ENCODE assay signal across 10 mouse cellular contexts in genomic region chr16:34329431-34329873, GRCm38 (mm10).
DNase-seq lines count a peak whose midpoint lies in the region; ATAC-seq and TF ChIP-seq lines count a peak whose summit lies in the region.
"Had no signal": no experiment of that assay in that cellular context is flagged by ENCODE, and none has a peak within 500 bp of the region (broad histone marks: within the 10 kb centered on the region; RNA-seq: fewer than 3 reads in every experiment).

No protein-coding gene starts in this region.

- ATAC-seq in heart, embryonic 16.5 days (replicated peaks; ENCODE audit: extremely low read depth, insufficient read depth, low FRiP score) = no peak
- ATAC-seq in midbrain, embryonic 13.5 days = peak; percentile 72
- peak; percentile 71 for ATAC-seq in forebrain, embryonic 15.5 days (replicated peaks)
- ATAC-seq: CD4-positive, CD25-positive, alpha-beta regulatory T cell, adult 4 months had no signal

- H3K27ac ChIP-seq in heart, embryonic 16.5 days (ENCODE audit: low read length) = peak overlapping the region; percentile 30; the same call in 1 of the 2 replicates
- H3K27ac ChIP-seq in heart, adult 2 months = no peak overlapping the region
- H3K27ac ChIP-seq in midbrain, embryonic 13.5 days = peak overlapping the region; percentile 68
- H3K27ac ChIP-seq in midbrain, embryonic 10.5 days (replicated peaks) = no peak overlapping the region
- H3K27ac ChIP-seq in forebrain, embryonic 15.5 days (replicated peaks) = peak overlapping the region; percentile 65

- no peaks in the 10 kb centered on the region for H3K9me3 ChIP-seq in heart, embryonic 16.5 days (replicated peaks; ENCODE audit: control insufficient read depth, low read length)
- no peaks in the 10 kb centered on the region for H3K9me3 ChIP-seq in midbrain, embryonic 13.5 days
- no peaks in the 10 kb centered on the region for H3K9me3 ChIP-seq in midbrain, embryonic 10.5 days (replicated peaks)
- H3K9me3 ChIP-seq in forebrain, embryonic 15.5 days = no peaks in the 10 kb centered on the region

- no peak for TF ChIP-seq POLR2A in heart, adult 2 months (IDR thresholded peaks at IDR 0.05; ENCODE audit: insufficient read depth, low read depth, low read length)

- H3K4me1 ChIP-seq in heart, embryonic 16.5 days (ENCODE audit: control insufficient read depth, insufficient read depth, low read length) = peaks cover 26% of the 10 kb centered on the region
- H3K4me1 ChIP-seq in heart, adult 2 months (ENCODE audit: control insufficient read depth, insufficient read depth, low read length) = peaks cover 7% of the 10 kb centered on the region
- peaks cover 26% of the 10 kb centered on the region for H3K4me1 ChIP-seq in midbrain, embryonic 13.5 days (replicated peaks)
- peaks cover 43% of the 10 kb centered on the region for H3K4me1 ChIP-seq in midbrain, embryonic 10.5 days
- H3K4me1 ChIP-seq in forebrain, embryonic 15.5 days = peaks cover 28% of the 10 kb centered on the region

- no peaks in the 10 kb centered on the region for H3K79me2 ChIP-seq in heart, adult 2 months (replicated peaks; ENCODE audit: control insufficient read depth, insufficient read depth, low read length)

- no peak overlapping the region for H3K4me3 ChIP-seq in heart, embryonic 16.5 days (ENCODE audit: low read length)
- no peak overlapping the region for H3K4me3 ChIP-seq in heart, adult 2 months
- no peak overlapping the region for H3K4me3 ChIP-seq in midbrain, embryonic 13.5 days (replicated peaks)
- no peak overlapping the region for H3K4me3 ChIP-seq in midbrain, embryonic 10.5 days
- H3K4me3 ChIP-seq in forebrain, embryonic 15.5 days = no peak overlapping the region

- no peak for DNase-seq in heart, adult 2 months
- no peak for DNase-seq in midbrain, embryonic 10.5 days (ENCODE audit: low spot score)
- DNase-seq in right cerebral cortex, postnatal 25 days = peak; percentile 45
- DNase-seq in adrenal gland, adult 18-20 months (ENCODE audit: low spot score in 2 of 2) = no peak
- DNase-seq in gastrocnemius, postnatal 10 days = no peak
- DNase-seq: kidney, adult 18-20 months had no signal

- intact Hi-C loops in heart, adult 2 months (cut with DNase I) = no loop called here

- no peaks in the 10 kb centered on the region for H3K36me3 ChIP-seq in heart, embryonic 16.5 days (ENCODE audit: control insufficient read depth, insufficient read depth)
- no peaks in the 10 kb centered on the region for H3K36me3 ChIP-seq in heart, adult 2 months (ENCODE audit: control insufficient read depth, insufficient read depth, low read length)
- H3K36me3 ChIP-seq in midbrain, embryonic 13.5 days = peaks cover 18% of the 10 kb centered on the region
- H3K36me3 ChIP-seq in midbrain, embryonic 10.5 days = peaks cover 15% of the 10 kb centered on the region
- peaks cover 6% of the 10 kb centered on the region for H3K36me3 ChIP-seq in forebrain, embryonic 15.5 days

- no peak for TF ChIP-seq EP300 in heart, adult 2 months (IDR thresholded peaks at IDR 0.05; ENCODE audit: insufficient read depth, low read depth, low read length)

- H3K4me2 ChIP-seq in heart, embryonic 16.5 days (ENCODE audit: low read depth, low read length) = 0 out of 2 replicates have a peak overlapping the region, but pooled peaks have one; percentile 31
- H3K4me2 ChIP-seq in midbrain, embryonic 13.5 days (replicated peaks) = no peak overlapping the region
- H3K4me2 ChIP-seq in forebrain, embryonic 15.5 days (replicated peaks) = peak overlapping the region; percentile 22

- no peak for TF ChIP-seq CTCF in heart, adult 2 months (IDR thresholded peaks at IDR 0.05)

- H3K27me3 ChIP-seq in heart, embryonic 16.5 days (ENCODE audit: control insufficient read depth, insufficient read depth, low read length) = no peaks in the 10 kb centered on the region
- no peaks in the 10 kb centered on the region for H3K27me3 ChIP-seq in heart, adult 2 months (ENCODE audit: control insufficient read depth, insufficient read depth, low read length)
- no peaks in the 10 kb centered on the region for H3K27me3 ChIP-seq in midbrain, embryonic 13.5 days
- no peaks in the 10 kb centered on the region for H3K27me3 ChIP-seq in midbrain, embryonic 10.5 days (ENCODE audit: low read depth, poor library complexity, severe bottlenecking)
- H3K27me3 ChIP-seq in forebrain, embryonic 15.5 days = no peaks in the 10 kb centered on the region

- 44% methylated on average over 12 of the region's 12 CpGs for WGBS in heart, embryonic 16.5 days
- 56% methylated on average over 12 of the region's 12 CpGs for WGBS in heart, adult 2 months
- 57% methylated on average over 12 of the region's 12 CpGs for WGBS in midbrain, embryonic 13.5 days
- WGBS in midbrain, embryonic 10.5 days = 81% methylated on average over 12 of the region's 12 CpGs
- 19% methylated on average over 12 of the region's 12 CpGs for WGBS in forebrain, embryonic 15.5 days

- no peak overlapping the region for H3K9ac ChIP-seq in heart, embryonic 16.5 days (ENCODE audit: low read length)
- no peak overlapping the region for H3K9ac ChIP-seq in heart, adult 2 months (ENCODE audit: low read depth, low read length)
- H3K9ac ChIP-seq in midbrain, embryonic 13.5 days (replicated peaks) = no peak overlapping the region
- no peak overlapping the region for H3K9ac ChIP-seq in forebrain, embryonic 15.5 days (replicated peaks)

Comparison
In these comparisons a context has a peak if more than half of its experiments do, and no peak if none do; other contexts are left out.
1. H3K27ac ChIP-seq: peak in heart, embryonic 16.5 days (single experiment), midbrain, embryonic 13.5 days (single experiment) and forebrain, embryonic 15.5 days (single experiment); none in heart, adult 2 months (single experiment) and midbrain, embryonic 10.5 days (single experiment).